In genomic region chr4:126149798-126150197, GRCm38 (mm10) we compare ENCODE assay signal across 7 mouse cellular contexts. TPM values are rescaled to one million over a fixed set of nuclear protein-coding genes. Genes with fewer than 3 reads are reported as not detected.
A peak's percentile ranks its signal among the peaks of the same experiment; 100 is the strongest.
DNase-seq lines count a peak whose midpoint lies in the region; ATAC-seq and TF ChIP-seq lines count a peak whose summit lies in the region.

No protein-coding gene starts in this region.

- peak overlapping the region; percentile 92 for H3K4me2 ChIP-seq in lung, embryonic 14.5 days
- peak overlapping the region; percentile 72; the same call in 1 of the 2 replicates for H3K4me2 ChIP-seq in hindbrain, embryonic 16.5 days (ENCODE audit: low read length)
- H3K4me2 ChIP-seq in neural tube, embryonic 14.5 days (ENCODE audit: low read depth, low read length), result peak overlapping the region; percentile 60; the same call in 1 of the 2 replicates

- TF ChIP-seq POLR2A in embryonic fibroblast, embryonic 13.5 days (IDR thresholded peaks at IDR 0.05; ENCODE audit: low read depth, low read length), result no peak; the same call in 1 of the 2 replicates

- no peak for TF ChIP-seq CTCF in lung, embryonic 14.5 days (IDR thresholded peaks at IDR 0.05; ENCODE audit: low read depth)
- TF ChIP-seq CTCF in embryonic fibroblast, embryonic 13.5 days (IDR thresholded peaks at IDR 0.05; ENCODE audit: borderline replicate concordance, insufficient read depth, low read length), result no peak

- WGBS in lung, embryonic 14.5 days, result 12% methylated on average over 10 of the region's 10 CpGs
- 60% methylated on average over 10 of the region's 10 CpGs for WGBS in hindbrain, embryonic 16.5 days
- 57% methylated on average over 10 of the region's 10 CpGs for WGBS in neural tube, embryonic 14.5 days

- H3K9ac ChIP-seq in lung, embryonic 14.5 days, result peak overlapping the region; percentile 76
- no peak overlapping the region; the same call in 1 of the 2 replicates for H3K9ac ChIP-seq in hindbrain, embryonic 16.5 days (ENCODE audit: low read depth, low read length)
- H3K9ac ChIP-seq in neural tube, embryonic 14.5 days (replicated peaks; ENCODE audit: low read depth, low read length), result no peak overlapping the region

- H3K27ac ChIP-seq in lung, embryonic 14.5 days (ENCODE audit: low read depth), result peak overlapping the region; percentile 93
- H3K27ac ChIP-seq in embryonic fibroblast, embryonic 13.5 days (ENCODE audit: insufficient read depth, low read length), result peak overlapping the region; percentile 86
- no peak overlapping the region for H3K27ac ChIP-seq in hindbrain, embryonic 16.5 days (ENCODE audit: low read depth, low read length)
- H3K27ac ChIP-seq in neural tube, embryonic 14.5 days (ENCODE audit: low read depth, low read length), result no peak overlapping the region

- peak; percentile 0 for ATAC-seq in lung, embryonic 14.5 days (ENCODE audit: insufficient read depth)
- no peak for ATAC-seq in hindbrain, embryonic 16.5 days
- no peak for ATAC-seq in neural tube, embryonic 14.5 days (ENCODE audit: low read depth)

- peaks cover 10% of the 10 kb centered on the region for H3K4me1 ChIP-seq in lung, embryonic 14.5 days (ENCODE audit: insufficient read depth)
- no peaks in the 10 kb centered on the region for H3K4me1 ChIP-seq in embryonic fibroblast, embryonic 13.5 days (ENCODE audit: control insufficient read depth, insufficient read depth, low read length)
- H3K4me1 ChIP-seq in hindbrain, embryonic 16.5 days (ENCODE audit: control insufficient read depth, insufficient read depth, low read depth, low read length), result peaks cover 12% of the 10 kb centered on the region
- peaks cover 12% of the 10 kb centered on the region for H3K4me1 ChIP-seq in neural tube, embryonic 14.5 days (ENCODE audit: control insufficient read depth, insufficient read depth, low read length)

- no peaks in the 10 kb centered on the region for H3K27me3 ChIP-seq in lung, embryonic 14.5 days (ENCODE audit: insufficient read depth, low read length)
- H3K27me3 ChIP-seq in hindbrain, embryonic 16.5 days (replicated peaks; ENCODE audit: control insufficient read depth, insufficient read depth, low read length), result peaks cover 26% of the 10 kb centered on the region
- H3K27me3 ChIP-seq in neural tube, embryonic 14.5 days (ENCODE audit: control insufficient read depth, insufficient read depth, low read length), result peaks cover 18% of the 10 kb centered on the region

- no peaks in the 10 kb centered on the region for H3K9me3 ChIP-seq in lung, embryonic 14.5 days (ENCODE audit: low read depth, low read length)
- no peaks in the 10 kb centered on the region for H3K9me3 ChIP-seq in hindbrain, embryonic 16.5 days (ENCODE audit: control insufficient read depth, low read length)
- no peaks in the 10 kb centered on the region for H3K9me3 ChIP-seq in neural tube, embryonic 14.5 days (ENCODE audit: control insufficient read depth, low read length)

- H3K36me3 ChIP-seq in lung, embryonic 14.5 days (ENCODE audit: insufficient read depth), result peaks cover 18% of the 10 kb centered on the region
- H3K36me3 ChIP-seq in hindbrain, embryonic 16.5 days (ENCODE audit: control insufficient read depth, insufficient read depth, low read length), result no peaks in the 10 kb centered on the region
- H3K36me3 ChIP-seq in neural tube, embryonic 14.5 days (ENCODE audit: control insufficient read depth, insufficient read depth, low read length), result no peaks in the 10 kb centered on the region

- H3K4me3 ChIP-seq in lung, embryonic 14.5 days (ENCODE audit: low read depth, low read length), result peak overlapping the region; percentile 71
- peak overlapping the region; percentile 69 for H3K4me3 ChIP-seq in embryonic fibroblast, embryonic 13.5 days (ENCODE audit: insufficient read depth, low read length)
- H3K4me3 ChIP-seq in hindbrain, embryonic 16.5 days (ENCODE audit: low read length), result no peak overlapping the region
- no peak overlapping the region; the same call in 1 of the 2 replicates for H3K4me3 ChIP-seq in neural tube, embryonic 14.5 days (ENCODE audit: low read depth, low read length)

- DNase-seq in lung, embryonic 14.5 days, result no peak
- no peak for DNase-seq in lung, adult 18-20 months
- no peak for DNase-seq in cerebellum, adult 11-12 months
- DNase-seq in thymus, adult 18-20 months, result no peak

RNA-seq across cellular contexts. Expression of gene Eva1b, which starts 2.3 kb away (rescaled TPM):
- 92.6 and 97.8 TPM in 2 replicates for polyA plus RNA-seq in lung, embryonic 14.5 days (2014; fragmentation: Nextera tagmentation; extraction: Ambion mirVana)
- 41.0 and 53.7 TPM in 2 replicates for polyA plus RNA-seq in embryonic fibroblast, embryonic 13.5 days (2011; ENCODE audit: insufficient read length, low read depth, missing spikeins)
- polyA plus RNA-seq in hindbrain, embryonic 16.5 days (2015; fragmentation: Nextera tagmentation; extraction: Ambion mirVana), result 11.8 and 13.7 TPM in 2 replicates
- polyA plus RNA-seq in neural tube, embryonic 14.5 days (2014; fragmentation: Nextera tagmentation; extraction: Ambion mirVana), result 5.4 and 14.6 TPM in 2 replicates

RNA-seq across cellular contexts. Expression of gene Sh3d21, which starts 13.5 kb away (rescaled TPM):
- 5.7 and 7.0 TPM in 2 replicates for polyA plus RNA-seq in lung, embryonic 14.5 days (2014; fragmentation: Nextera tagmentation; extraction: Ambion mirVana)
- polyA plus RNA-seq in embryonic fibroblast, embryonic 13.5 days (2011; ENCODE audit: insufficient read length, low read depth, missing spikeins), result 2.5 and 3.8 TPM in 2 replicates
- polyA plus RNA-seq in hindbrain, embryonic 16.5 days (2015; fragmentation: Nextera tagmentation; extraction: Ambion mirVana), result 1.3 and 1.5 TPM in 2 replicates
- 0.67 and 1.5 TPM in 2 replicates for polyA plus RNA-seq in neural tube, embryonic 14.5 days (2014; fragmentation: Nextera tagmentation; extraction: Ambion mirVana)

RNA-seq across cellular contexts. Expression of gene Stk40, which starts 46.0 kb away (rescaled TPM):
- 30.7 and 38.0 TPM in 2 replicates for polyA plus RNA-seq in lung, embryonic 14.5 days (2014; fragmentation: Nextera tagmentation; extraction: Ambion mirVana)
- polyA plus RNA-seq in embryonic fibroblast, embryonic 13.5 days (2011; ENCODE audit: insufficient read length, low read depth, missing spikeins), result 26.4 and 34.1 TPM in 2 replicates
- 29.5 and 34.3 TPM in 2 replicates for polyA plus RNA-seq in hindbrain, embryonic 16.5 days (2015; fragmentation: Nextera tagmentation; extraction: Ambion mirVana)
- polyA plus RNA-seq in neural tube, embryonic 14.5 days (2014; fragmentation: Nextera tagmentation; extraction: Ambion mirVana), result 15.2 and 21.8 TPM in 2 replicates

RNA-seq across cellular contexts. Expression of gene Thrap3, which starts 52.8 kb away (rescaled TPM):
- polyA plus RNA-seq in lung, embryonic 14.5 days (2014; fragmentation: Nextera tagmentation; extraction: Ambion mirVana), result 262 and 268 TPM in 2 replicates
- polyA plus RNA-seq in embryonic fibroblast, embryonic 13.5 days (2011; ENCODE audit: insufficient read length, low read depth, missing spikeins), result 311 and 382 TPM in 2 replicates
- polyA plus RNA-seq in hindbrain, embryonic 16.5 days (2015; fragmentation: Nextera tagmentation; extraction: Ambion mirVana), result 107 and 120 TPM in 2 replicates
- polyA plus RNA-seq in neural tube, embryonic 14.5 days (2014; fragmentation: Nextera tagmentation; extraction: Ambion mirVana), result 128 and 138 TPM in 2 replicates

RNA-seq across cellular contexts. Expression of gene Lsm10, which starts 53.4 kb away (rescaled TPM):
- 50.2 and 50.6 TPM in 2 replicates for polyA plus RNA-seq in lung, embryonic 14.5 days (2014; fragmentation: Nextera tagmentation; extraction: Ambion mirVana)
- 34.3 and 38.7 TPM in 2 replicates for polyA plus RNA-seq in embryonic fibroblast, embryonic 13.5 days (2011; ENCODE audit: insufficient read length, low read depth, missing spikeins)
- polyA plus RNA-seq in hindbrain, embryonic 16.5 days (2015; fragmentation: Nextera tagmentation; extraction: Ambion mirVana), result 51.3 and 55.8 TPM in 2 replicates
- polyA plus RNA-seq in neural tube, embryonic 14.5 days (2014; fragmentation: Nextera tagmentation; extraction: Ambion mirVana), result 46.4 and 48.3 TPM in 2 replicates

Comparison
In these comparisons a context has a peak if more than half of its experiments do, and no peak if none do; other contexts are left out.
1. H3K27ac ChIP-seq: peak in lung, embryonic 14.5 days (single experiment) and embryonic fibroblast, embryonic 13.5 days (single experiment); none in hindbrain, embryonic 16.5 days (single experiment) and neural tube, embryonic 14.5 days (single experiment).
2. H3K4me3 ChIP-seq: peak in lung, embryonic 14.5 days (single experiment) and embryonic fibroblast, embryonic 13.5 days (single experiment); none in hindbrain, embryonic 16.5 days (single experiment) and neural tube, embryonic 14.5 days (single experiment).
3. Peak in every context shown above with its lines, with median percentiles within 50 percentile points of each other: H3K4me2 ChIP-seq.